Mouse (Mus musculus) lung, postnatal 0 days (tissue): ENCODE results near the gene Itln1.
"Not testable (repeated sequence)": the region's sequence is repeated elsewhere in the genome, so short reads cannot be mapped to it uniquely, and the experiment has no call there.

ENCODE experiments used
- CTCF ChIP-seq: IDR thresholded peaks from 2 replicates; pipeline ENCODE4 v1.5.1; 2016; ENCODE audit warnings: antibody characterized with exemption, mild to moderate bottlenecking
- EP300 ChIP-seq: IDR thresholded peaks from 2 replicates; pipeline ENCODE4 v1.6.1; 2016; ENCODE audit warnings: antibody characterized with exemption, mild to moderate bottlenecking, control low read depth

- TF ChIP-seq CTCF, EP300: not testable (repeated sequence)
Measured at GRCm38 (mm10) chr1:171471941-171472340, 63.2 kb downstream of the Itln1 start.
